Mouse (Mus musculus): ENCODE data around the gene Sh3d19. TPM values are rescaled to one million over a fixed set of nuclear protein-coding genes. Genes with fewer than 3 reads are reported as not detected.

Gene Sh3d19
- polyA plus RNA-seq, 1 experiment from 2014 or later: 33.0 TPM

DNA sequence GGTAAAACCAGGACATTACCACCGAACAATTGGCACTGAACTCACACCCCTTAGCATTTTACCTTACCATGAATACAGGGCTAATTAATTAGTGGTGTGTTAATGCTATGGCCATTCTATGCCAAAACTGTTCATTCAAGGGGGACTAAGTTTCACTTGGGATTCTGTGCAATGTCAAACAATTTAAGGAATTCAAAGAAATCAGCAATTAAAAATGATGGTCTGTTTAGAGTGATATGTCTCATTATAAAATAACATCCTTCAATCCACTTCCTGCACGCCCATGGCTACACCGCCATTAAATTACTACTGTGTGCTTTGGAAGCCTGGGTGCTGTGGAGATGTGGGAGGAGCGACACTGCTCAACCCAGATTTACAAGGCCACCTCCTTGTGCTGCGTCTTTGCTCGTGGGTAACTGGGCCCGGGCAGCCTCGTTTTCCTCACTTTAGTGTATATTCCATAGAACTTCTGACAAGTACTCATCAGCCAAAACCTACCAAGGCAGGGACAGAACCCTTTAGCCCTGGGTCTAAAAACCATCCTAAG, 135.2 kb downstream of the Sh3d19 start:
- Histone ChIP-seq H3K36me3 (peaks cover 17% of the 10 kb centered on the region), H3K27ac (no peak overlapping the region), H3K27me3 (no peaks in the 10 kb centered on the region), H3K4me3 (no peak overlapping the region), H3K9me3 (no peaks in the 10 kb centered on the region), H3K9ac (no peak overlapping the region), H3K4me1 (peaks cover 6% of the 10 kb centered on the region), H3K4me2 (no peak overlapping the region)
- no peak for ATAC-seq (ENCODE audit: borderline replicate concordance, extremely low read depth, low FRiP score, low TSS enrichment)
- 92% methylated on average over 8 of the region's 8 CpGs for WGBS

DNA sequence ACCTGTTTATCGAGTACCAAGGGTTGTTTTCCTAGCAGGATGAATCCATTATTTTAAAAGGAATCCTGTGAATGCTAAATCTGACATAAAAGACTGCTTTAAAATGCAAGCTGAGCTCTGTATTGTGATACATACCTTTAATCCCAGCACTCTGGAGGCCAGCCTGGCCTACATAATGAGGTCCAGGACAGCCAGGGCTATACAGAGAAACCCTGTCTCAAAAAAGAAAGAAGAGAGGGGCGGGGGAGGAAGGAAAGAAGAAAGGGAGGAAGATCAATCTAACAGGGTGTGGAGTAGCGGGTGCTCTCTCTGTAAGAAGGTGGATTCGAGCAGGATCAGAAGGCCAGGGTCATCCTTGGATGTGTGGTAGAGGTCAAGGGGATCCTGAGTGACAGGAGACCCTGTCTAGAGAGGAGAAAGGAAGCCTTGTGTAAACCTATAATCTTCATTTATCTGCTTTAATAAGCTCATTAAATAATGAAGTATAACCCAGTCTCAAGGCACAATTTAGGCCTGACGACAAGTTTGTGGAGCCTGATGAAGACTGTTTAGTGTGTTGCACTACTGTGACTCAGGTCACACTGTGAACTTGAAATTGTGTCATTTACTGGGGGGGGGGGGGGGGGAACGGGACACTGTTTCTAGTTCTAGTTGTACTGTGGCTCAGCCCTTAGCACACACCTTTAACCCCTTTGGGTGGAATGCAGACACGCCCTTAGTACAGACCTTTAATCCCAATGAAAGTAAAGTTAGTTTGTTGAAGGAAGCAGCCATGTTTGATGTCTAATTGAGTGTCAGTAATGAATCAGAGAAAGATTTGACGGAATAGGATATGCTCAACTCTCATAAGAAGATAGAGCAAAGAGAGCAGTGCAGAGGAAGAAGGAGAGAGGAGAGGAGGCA, 137.0 kb downstream of the Sh3d19 start:
- H3K4me2 ChIP-seq: no peak overlapping the region
- no peaks in the 10 kb centered on the region for H3K27me3 ChIP-seq
- H3K9ac ChIP-seq: no peak overlapping the region
- H3K36me3 ChIP-seq: peaks cover 17% of the 10 kb centered on the region
- H3K4me1 ChIP-seq: peaks cover 6% of the 10 kb centered on the region
- H3K27ac ChIP-seq: no peak overlapping the region
- no peak for ATAC-seq (ENCODE audit: borderline replicate concordance, extremely low read depth, low FRiP score, low TSS enrichment)
- 77% methylated on average over 8 of the region's 8 CpGs for WGBS
- H3K4me3 ChIP-seq: no peak overlapping the region
- no peaks in the 10 kb centered on the region for H3K9me3 ChIP-seq

DNA sequence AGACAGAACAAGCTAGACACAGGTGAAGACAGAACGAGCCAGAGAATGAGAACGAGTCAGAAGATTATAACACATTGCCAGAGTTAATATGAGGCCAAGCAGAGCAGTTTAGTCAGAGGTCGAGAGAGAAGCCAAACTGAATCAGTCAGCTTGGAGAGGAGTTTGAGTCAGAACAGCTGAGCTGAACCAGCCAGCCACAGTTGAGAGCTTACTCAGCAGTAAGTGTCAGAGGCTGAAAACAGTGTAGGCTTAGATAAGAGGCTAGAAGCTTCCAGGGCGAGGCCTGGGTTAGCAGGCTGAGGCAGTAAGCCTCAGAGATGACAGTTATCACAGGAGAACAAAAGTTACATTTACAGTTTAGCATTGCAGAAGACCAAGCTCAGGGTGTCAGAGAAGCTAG, 137.7 kb downstream of the Sh3d19 start:
- Histone ChIP-seq H3K4me3 (no peak overlapping the region), H3K9me3 (no peaks in the 10 kb centered on the region), H3K27ac (0 out of 2 replicates have a peak overlapping the region, but pooled peaks have one; percentile 15), H3K4me2 (no peak overlapping the region), H3K27me3 (no peaks in the 10 kb centered on the region), H3K9ac (no peak overlapping the region), H3K4me1 (peaks cover 6% of the 10 kb centered on the region), H3K36me3 (peaks cover 17% of the 10 kb centered on the region)
- WGBS: 73% methylated on average over 4 of the region's 4 CpGs
- peak; percentile 67; the same call in 1 of the 2 replicates for ATAC-seq (ENCODE audit: borderline replicate concordance, extremely low read depth, low FRiP score, low TSS enrichment)

DNA sequence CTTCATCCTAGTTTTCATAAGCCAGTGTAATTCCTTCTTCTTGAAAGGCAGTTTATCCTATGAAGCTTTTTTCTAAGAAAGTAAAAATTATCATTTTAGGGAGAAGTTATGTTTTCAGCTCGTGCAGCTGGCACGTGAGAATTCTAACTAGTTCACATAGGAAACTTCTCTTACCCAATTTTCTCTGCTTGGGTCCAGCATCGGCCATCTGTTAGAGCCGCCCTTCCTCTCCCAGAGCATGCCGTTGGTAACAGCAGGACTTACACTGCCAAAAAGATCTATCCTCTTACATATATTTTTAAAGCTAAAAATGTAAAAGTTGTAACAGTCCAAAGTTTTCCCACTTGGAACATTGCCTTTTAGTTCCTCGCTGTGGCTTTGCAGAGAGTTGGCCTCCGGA, 138.2 kb downstream of the Sh3d19 start:
- Histone ChIP-seq H3K27me3 (no peaks in the 10 kb centered on the region), H3K9ac (no peak overlapping the region), H3K4me3 (no peak overlapping the region), H3K36me3 (peaks cover 14% of the 10 kb centered on the region), H3K4me2 (no peak overlapping the region), H3K27ac (peak overlapping the region; percentile 29; the same call in 1 of the 2 replicates), H3K9me3 (no peaks in the 10 kb centered on the region), H3K4me1 (peaks cover 6% of the 10 kb centered on the region)
- ATAC-seq (ENCODE audit: borderline replicate concordance, extremely low read depth, low FRiP score, low TSS enrichment): no peak
- WGBS: 59% methylated on average over 7 of the region's 7 CpGs

DNA sequence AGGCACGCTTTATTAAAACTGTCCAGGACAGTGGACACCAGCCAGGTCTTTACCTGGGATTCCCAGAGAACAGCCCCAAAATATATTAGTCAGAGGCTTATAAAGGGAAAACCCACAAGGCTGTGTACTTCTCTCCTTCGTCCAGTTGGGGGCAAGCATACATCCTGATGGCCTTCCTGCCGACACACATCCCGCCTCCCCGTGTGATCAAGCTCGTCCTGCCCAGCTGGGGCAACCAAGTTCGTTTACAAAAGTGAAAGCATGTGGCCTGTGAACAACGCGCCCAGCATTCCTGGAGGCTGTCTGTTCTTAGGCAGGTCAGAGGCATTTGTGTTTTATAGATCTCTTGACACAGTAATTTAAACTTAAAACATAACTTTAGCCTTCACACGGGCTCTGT, 139.2 kb downstream of the Sh3d19 start:
- no peaks in the 10 kb centered on the region for H3K9me3 ChIP-seq
- H3K4me1 ChIP-seq: peaks cover 13% of the 10 kb centered on the region
- H3K9ac ChIP-seq: no peak overlapping the region
- H3K4me3 ChIP-seq: no peak overlapping the region
- H3K27ac ChIP-seq: no peak overlapping the region
- peak overlapping the region; percentile 26; the same call in 1 of the 2 replicates for H3K4me2 ChIP-seq
- no peak for ATAC-seq (ENCODE audit: borderline replicate concordance, extremely low read depth, low FRiP score, low TSS enrichment)
- 19% methylated on average over 10 of the region's 10 CpGs for WGBS
- peaks cover 14% of the 10 kb centered on the region for H3K36me3 ChIP-seq
- H3K27me3 ChIP-seq: no peaks in the 10 kb centered on the region

DNA sequence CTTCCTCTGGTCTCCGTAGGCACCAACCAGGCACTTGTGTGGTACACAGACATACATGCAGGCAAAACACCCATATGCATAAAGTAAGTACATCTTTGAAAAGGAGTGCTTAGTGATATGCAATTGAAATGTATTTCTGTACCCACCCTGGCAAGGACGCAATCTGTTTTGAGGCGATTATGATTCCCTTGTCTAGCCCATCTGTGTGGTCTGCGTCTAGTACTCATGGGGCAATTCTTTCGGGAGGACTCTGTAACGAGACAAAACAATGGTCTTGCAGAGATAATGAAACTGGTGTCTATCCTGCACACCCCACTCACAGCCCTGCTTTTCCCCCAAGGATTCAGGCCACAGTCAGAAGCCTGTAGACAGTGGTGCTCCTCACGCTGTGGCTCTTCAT, 141.9 kb downstream of the Sh3d19 start:
- H3K36me3 ChIP-seq: peaks cover 14% of the 10 kb centered on the region
- H3K27me3 ChIP-seq: no peaks in the 10 kb centered on the region
- no peak overlapping the region for H3K27ac ChIP-seq
- H3K4me1 ChIP-seq: peaks cover 16% of the 10 kb centered on the region
- H3K9me3 ChIP-seq: no peaks in the 10 kb centered on the region
- H3K4me3 ChIP-seq: no peak overlapping the region
- no peak overlapping the region for H3K9ac ChIP-seq
- 84% methylated on average over 7 of the region's 7 CpGs for WGBS
- no peak for ATAC-seq (ENCODE audit: borderline replicate concordance, extremely low read depth, low FRiP score, low TSS enrichment)
- no peak overlapping the region for H3K4me2 ChIP-seq

DNA sequence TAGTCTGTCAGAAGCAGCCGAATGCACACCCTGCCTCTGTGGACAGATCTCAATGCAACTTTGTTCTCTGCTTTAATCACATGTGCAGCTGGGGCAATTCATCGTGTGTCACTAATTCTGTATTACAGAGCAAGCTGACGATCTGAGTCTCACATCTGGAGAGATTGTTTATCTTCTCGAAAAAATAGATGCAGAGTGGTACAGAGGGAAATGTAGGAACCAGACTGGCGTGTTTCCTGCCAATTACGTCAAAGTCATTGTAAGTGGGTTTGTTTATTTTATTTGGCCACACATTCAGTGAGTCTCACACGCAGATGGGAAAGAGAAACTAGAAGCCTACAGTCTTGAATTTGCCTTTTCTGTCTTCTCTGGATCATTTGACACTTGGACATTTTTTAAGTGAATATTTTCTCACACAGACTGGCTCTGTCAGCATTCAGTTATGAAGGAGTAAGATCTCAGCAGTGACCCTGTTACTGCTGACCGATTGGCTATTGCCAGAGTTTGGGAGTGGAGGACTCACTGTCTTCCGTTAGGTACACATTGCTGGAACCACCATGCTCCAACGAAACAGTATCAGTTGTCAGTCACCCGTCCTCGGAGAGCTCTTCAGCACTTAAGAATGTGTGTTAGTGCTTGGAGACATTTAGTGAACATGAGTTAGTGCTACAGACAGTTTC, 143.9 kb downstream of the Sh3d19 start:
- peak; percentile 89 for ATAC-seq (ENCODE audit: borderline replicate concordance, extremely low read depth, low FRiP score, low TSS enrichment)
- no peaks in the 10 kb centered on the region for H3K9me3 ChIP-seq
- no peak overlapping the region for H3K9ac ChIP-seq
- peak overlapping the region; percentile 32 for H3K4me2 ChIP-seq
- H3K27me3 ChIP-seq: no peaks in the 10 kb centered on the region
- H3K36me3 ChIP-seq: peaks cover 14% of the 10 kb centered on the region
- 33% methylated on average over 12 of the region's 12 CpGs for WGBS
- peak overlapping the region; percentile 71 for H3K27ac ChIP-seq
- H3K4me1 ChIP-seq: peaks cover 15% of the 10 kb centered on the region
- no peak overlapping the region for H3K4me3 ChIP-seq

DNA sequence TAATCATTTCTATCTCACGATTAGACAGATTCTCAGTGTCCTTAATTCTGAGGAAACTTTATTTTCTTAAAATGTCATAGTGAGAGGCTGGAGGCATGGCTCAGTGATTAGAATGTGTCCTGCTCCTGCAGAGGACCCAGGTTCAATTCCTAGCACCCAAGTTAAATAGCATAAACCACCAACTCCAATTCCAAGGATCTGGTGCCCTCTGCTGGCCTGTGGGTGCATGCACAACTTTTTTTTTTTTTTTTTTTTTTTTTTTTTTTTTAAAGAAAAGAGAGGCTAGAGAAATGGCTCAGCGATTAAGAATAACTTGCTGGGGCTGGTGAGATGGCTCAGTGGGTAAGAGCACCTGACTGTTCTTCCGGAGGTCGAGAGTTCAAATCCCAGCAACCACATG, 146.0 kb downstream of the Sh3d19 start:
- ATAC-seq (ENCODE audit: borderline replicate concordance, extremely low read depth, low FRiP score, low TSS enrichment): no peak
- no peaks in the 10 kb centered on the region for H3K9me3 ChIP-seq
- peaks cover 10% of the 10 kb centered on the region for H3K4me1 ChIP-seq
- H3K27me3 ChIP-seq: no peaks in the 10 kb centered on the region
- H3K4me3 ChIP-seq: no peak overlapping the region
- H3K9ac ChIP-seq: no peak overlapping the region
- H3K27ac ChIP-seq: no peak overlapping the region
- no peak overlapping the region for H3K4me2 ChIP-seq
- H3K36me3 ChIP-seq: peaks cover 26% of the 10 kb centered on the region
- WGBS: 85% methylated on average over 4 of the region's 4 CpGs

DNA sequence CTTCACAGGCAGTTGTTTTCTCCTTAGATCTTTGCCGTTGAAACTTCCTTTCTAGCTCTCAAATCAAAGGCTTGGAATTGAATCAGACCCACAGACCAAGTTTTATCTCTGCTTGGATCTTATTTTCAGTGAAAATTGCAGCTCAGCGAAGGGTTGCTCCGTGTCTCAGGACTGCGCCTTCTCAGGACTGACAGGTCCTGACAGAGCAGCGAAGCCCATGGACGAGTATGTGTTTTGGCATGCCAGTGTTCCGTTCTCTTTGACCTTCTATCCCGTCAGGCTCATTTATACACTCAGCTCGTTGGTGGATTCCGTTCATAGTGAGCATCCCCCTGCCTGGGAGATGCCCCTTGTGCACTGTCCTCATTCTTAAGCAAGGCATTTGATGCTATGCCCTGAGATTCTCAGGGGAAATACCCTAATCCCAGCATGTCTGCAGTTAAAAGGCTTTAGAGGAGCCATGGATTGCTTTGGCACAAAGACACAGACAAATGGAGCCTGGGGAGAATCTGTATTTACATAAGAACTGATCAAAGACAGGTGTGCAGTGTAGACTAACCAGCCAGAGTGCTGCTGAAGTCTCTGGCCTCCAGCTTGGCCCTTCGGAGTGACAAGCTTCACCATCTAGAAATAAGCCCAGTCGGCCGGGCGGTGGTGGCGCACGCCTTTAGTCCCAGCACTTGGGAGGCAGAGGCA, 148.5 kb downstream of the Sh3d19 start:
- no peak overlapping the region for H3K4me3 ChIP-seq
- H3K4me1 ChIP-seq: peaks cover 8% of the 10 kb centered on the region
- ATAC-seq (ENCODE audit: borderline replicate concordance, extremely low read depth, low FRiP score, low TSS enrichment): no peak
- 77% methylated on average over 16 of the region's 16 CpGs for WGBS
- no peak overlapping the region for H3K4me2 ChIP-seq
- H3K27me3 ChIP-seq: no peaks in the 10 kb centered on the region
- H3K36me3 ChIP-seq: peaks cover 35% of the 10 kb centered on the region
- no peak overlapping the region for H3K9ac ChIP-seq
- no peaks in the 10 kb centered on the region for H3K9me3 ChIP-seq
- no peak overlapping the region for H3K27ac ChIP-seq

DNA sequence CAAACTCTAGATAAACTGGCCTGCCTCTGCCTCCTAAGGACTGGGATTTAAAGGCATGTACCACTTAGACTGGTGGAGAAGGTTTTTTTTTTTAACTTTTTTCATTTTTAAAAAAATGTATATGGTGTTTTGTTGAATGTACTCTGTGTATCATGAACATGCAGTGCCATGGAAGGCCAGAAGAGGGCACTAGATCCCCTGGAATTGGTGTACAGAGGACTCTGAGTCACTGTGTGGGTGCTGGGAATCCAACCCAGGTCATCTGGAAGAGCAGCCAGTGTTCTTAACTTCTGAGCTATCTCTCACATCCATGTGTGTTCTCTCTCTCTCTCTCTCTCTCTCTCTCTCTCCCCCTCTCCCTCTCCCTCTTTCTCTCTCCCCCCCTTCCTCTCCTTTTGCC, 151.2 kb downstream of the Sh3d19 start:
- Histone ChIP-seq H3K9me3 (no peaks in the 10 kb centered on the region), H3K4me2 (no peak overlapping the region), H3K4me1 (no peaks in the 10 kb centered on the region), H3K27me3 (no peaks in the 10 kb centered on the region), H3K36me3 (peaks cover 36% of the 10 kb centered on the region), H3K4me3 (no peak overlapping the region), H3K9ac (no peak overlapping the region), H3K27ac (no peak overlapping the region)
- ATAC-seq (ENCODE audit: borderline replicate concordance, extremely low read depth, low FRiP score, low TSS enrichment): no peak

DNA sequence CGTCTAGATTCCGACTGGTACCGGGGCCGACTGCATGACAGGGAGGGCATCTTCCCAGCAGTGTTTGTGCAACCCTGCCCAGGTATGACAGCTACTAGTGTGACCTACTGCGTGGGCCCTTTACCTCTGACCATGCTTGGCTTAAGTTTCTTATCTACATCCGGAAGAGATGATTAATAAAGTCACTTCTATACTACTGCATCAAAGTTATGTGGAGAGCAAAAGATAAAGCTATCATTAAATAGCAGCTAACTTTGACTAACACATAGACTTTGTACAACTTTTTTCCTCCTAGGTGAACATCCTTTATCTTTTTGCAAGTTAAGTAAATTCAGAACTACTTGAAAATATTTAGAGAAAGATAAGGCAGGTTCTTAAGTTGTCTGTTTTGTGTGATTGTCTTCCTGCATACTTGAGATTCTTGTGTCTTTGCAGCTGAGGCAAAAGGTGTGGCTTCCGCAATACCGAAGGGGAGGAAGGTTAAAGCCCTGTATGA, 152.4 kb downstream of the Sh3d19 start:
- Histone ChIP-seq H3K4me2 (no peak overlapping the region), H3K9me3 (no peaks in the 10 kb centered on the region), H3K36me3 (peaks cover 38% of the 10 kb centered on the region), H3K27ac (no peak overlapping the region), H3K4me3 (no peak overlapping the region), H3K27me3 (no peaks in the 10 kb centered on the region), H3K4me1 (no peaks in the 10 kb centered on the region), H3K9ac (no peak overlapping the region)
- WGBS: 49% methylated on average over 8 of the region's 8 CpGs
- no peak for ATAC-seq (ENCODE audit: borderline replicate concordance, extremely low read depth, low FRiP score, low TSS enrichment)
